Mouse (Mus musculus) stomach, postnatal 0 days (tissue): ENCODE measurements around the gene Rsad1.

ENCODE experiments used
- CTCF ChIP-seq: IDR thresholded peaks from 2 replicates; pipeline ENCODE4 v1.5.1; 2016; ENCODE audit warnings: antibody characterized with exemption, low read depth, mild to moderate bottlenecking, moderate library complexity
- EP300 ChIP-seq: optimal IDR thresholded peaks from 2 replicates; pipeline ENCODE3; 2016; ENCODE audit warnings: antibody characterized with exemption

GRCm38 (mm10) chr11:94597319-94597718, 48.3 kb upstream of the Rsad1 start:
- TF ChIP-seq EP300: no peak
- no peak for TF ChIP-seq CTCF
